Mouse (Mus musculus): ENCODE measurements around the gene Myof. TPM values are rescaled to one million over a fixed set of nuclear protein-coding genes. Genes with fewer than 3 reads are reported as not detected.

Gene Myof
- polyA plus RNA-seq, 1 experiment, result 8.1 TPM

DNA sequence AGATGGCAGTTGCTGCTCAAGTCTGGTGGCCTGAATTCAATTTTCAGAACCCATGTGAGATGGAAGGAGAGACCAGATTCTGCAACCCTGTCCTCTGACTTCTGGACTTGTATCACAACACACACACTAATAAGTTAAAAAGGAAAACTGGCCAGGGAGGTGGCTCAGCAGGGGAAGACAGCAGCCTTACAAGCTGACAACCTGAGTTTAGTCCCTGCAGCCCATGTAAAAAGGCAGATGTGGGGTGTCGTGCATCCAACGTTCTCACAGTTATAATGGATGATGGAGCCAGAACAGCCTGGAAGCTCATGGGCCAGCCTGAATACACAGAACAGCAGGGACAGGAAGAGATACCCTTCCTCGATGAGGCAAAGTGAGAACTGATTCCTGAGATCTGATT is 38.0 kb upstream of the Myof start:
- no peak overlapping the region for H3K4me3 ChIP-seq (ENCODE audit: control insufficient read depth, insufficient read depth, low read length)
- no peaks in the 10 kb centered on the region for H3K4me1 ChIP-seq (replicated peaks; ENCODE audit: control insufficient read depth, insufficient read depth, low read length)
- TF ChIP-seq POLR2A (IDR thresholded peaks at IDR 0.05; ENCODE audit: control insufficient read depth, extremely low read depth, insufficient read depth, low read length, poor library complexity) (no peak), CTCF (IDR thresholded peaks at IDR 0.05; ENCODE audit: borderline replicate concordance, control insufficient read depth, extremely low read depth, insufficient read depth, low read length, poor library complexity) (no peak)
- no peaks in the 10 kb centered on the region for H3K36me3 ChIP-seq (ENCODE audit: control insufficient read depth, insufficient read depth, low read length)
- 83% methylated on average over 3 of the region's 3 CpGs for WGBS
- H3K27me3 ChIP-seq (ENCODE audit: control insufficient read depth, insufficient read depth, low read length), result no peaks in the 10 kb centered on the region
- DNase-seq, result no peak
- no peak overlapping the region for H3K27ac ChIP-seq (ENCODE audit: control insufficient read depth, insufficient read depth, low read length)

DNA sequence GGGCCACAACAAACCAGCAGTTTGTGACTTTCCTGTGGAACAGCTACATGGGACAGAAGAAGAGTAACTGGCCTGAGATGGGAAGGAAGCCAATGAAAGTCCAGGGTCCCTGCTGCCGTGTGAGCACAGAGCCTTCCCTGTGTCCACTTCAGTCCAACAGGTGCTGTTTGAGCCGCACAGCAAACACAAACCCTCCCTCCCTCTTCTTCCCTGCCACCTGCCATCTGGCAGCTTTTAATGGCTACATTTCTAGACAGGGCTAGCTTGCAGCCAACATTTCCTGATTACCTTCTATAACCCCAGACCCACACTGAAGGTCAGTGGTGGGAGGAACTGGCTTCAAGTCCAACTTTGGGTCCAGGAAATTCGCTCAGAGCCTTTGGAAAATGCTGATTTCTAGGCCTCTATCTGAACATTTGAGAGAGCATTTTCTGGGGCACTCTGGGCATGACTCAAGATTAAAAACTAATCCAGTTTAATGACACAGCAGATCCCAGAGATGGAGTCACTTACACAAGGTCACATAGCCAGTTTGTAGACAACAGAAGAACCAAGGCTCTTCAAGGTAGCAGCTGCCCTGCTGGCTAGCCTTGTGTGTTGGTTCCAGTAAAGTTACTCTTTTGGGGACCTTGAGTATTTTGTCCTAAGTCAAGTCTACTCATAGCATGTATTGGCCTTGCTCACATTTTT is 34.6 kb upstream of the Myof start:
- Histone ChIP-seq H3K27ac (ENCODE audit: control insufficient read depth, insufficient read depth, low read length) (no peak overlapping the region), H3K36me3 (ENCODE audit: control insufficient read depth, insufficient read depth, low read length) (peaks cover 8% of the 10 kb centered on the region; the same call in 1 of the 2 replicates), H3K27me3 (ENCODE audit: control insufficient read depth, insufficient read depth, low read length) (no peaks in the 10 kb centered on the region), H3K4me1 (replicated peaks; ENCODE audit: control insufficient read depth, insufficient read depth, low read length) (no peaks in the 10 kb centered on the region), H3K4me3 (ENCODE audit: control insufficient read depth, insufficient read depth, low read length) (no peak overlapping the region)
- DNase-seq, result no peak
- 93% methylated on average over 3 of the region's 3 CpGs for WGBS
- TF ChIP-seq CTCF (IDR thresholded peaks at IDR 0.05; ENCODE audit: borderline replicate concordance, control insufficient read depth, extremely low read depth, insufficient read depth, low read length, poor library complexity) (no peak), POLR2A (IDR thresholded peaks at IDR 0.05; ENCODE audit: control insufficient read depth, extremely low read depth, insufficient read depth, low read length, poor library complexity) (no peak)

DNA sequence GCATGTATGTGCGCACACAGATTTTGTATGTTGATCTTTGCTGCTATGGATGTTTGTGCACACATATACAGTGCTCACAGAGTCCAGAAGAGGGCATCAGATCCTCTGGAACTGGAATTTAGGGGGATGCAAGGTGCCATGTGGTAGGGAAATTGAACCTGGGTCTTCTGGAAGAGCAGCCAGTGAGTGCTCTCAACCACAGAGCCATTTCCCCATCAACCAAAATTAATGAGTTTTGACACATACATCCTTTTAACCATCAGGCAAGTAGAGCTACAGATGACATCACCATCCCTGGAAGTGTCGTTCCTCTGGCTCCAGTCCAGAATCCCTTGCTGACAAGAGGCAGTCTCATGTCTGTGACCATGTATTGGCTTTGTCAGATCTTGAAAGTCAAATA is 32.9 kb upstream of the Myof start:
- Histone ChIP-seq H3K27ac (ENCODE audit: control insufficient read depth, insufficient read depth, low read length) (no peak overlapping the region), H3K4me1 (replicated peaks; ENCODE audit: control insufficient read depth, insufficient read depth, low read length) (no peaks in the 10 kb centered on the region), H3K36me3 (ENCODE audit: control insufficient read depth, insufficient read depth, low read length) (peaks cover 23% of the 10 kb centered on the region), H3K27me3 (ENCODE audit: control insufficient read depth, insufficient read depth, low read length) (no peaks in the 10 kb centered on the region), H3K4me3 (ENCODE audit: control insufficient read depth, insufficient read depth, low read length) (no peak overlapping the region)
- WGBS, result 91% methylated on average over 2 of the region's 2 CpGs
- no peak for DNase-seq
- TF ChIP-seq POLR2A (IDR thresholded peaks at IDR 0.05; ENCODE audit: control insufficient read depth, extremely low read depth, insufficient read depth, low read length, poor library complexity) (no peak), CTCF (IDR thresholded peaks at IDR 0.05; ENCODE audit: borderline replicate concordance, control insufficient read depth, extremely low read depth, insufficient read depth, low read length, poor library complexity) (no peak)

DNA sequence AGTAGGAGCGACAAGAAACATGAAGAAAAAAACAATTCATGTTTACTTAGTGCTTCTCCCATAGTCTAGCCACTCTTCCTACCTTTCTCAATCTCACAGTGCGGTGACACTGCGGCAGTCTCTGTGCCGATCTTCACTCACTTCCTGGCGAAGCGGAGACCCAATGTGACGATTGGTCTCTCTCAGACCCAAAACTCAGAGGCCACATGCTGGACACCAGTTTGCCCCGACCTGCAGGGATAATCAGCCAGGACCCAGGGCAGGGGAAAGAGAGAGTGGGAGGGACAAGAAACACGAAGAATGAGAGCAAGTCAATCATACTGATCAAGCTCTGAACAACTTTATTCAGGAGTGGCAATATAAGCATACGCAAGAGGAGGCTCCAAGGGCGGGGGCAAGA is 31.7 kb upstream of the Myof start:
- H3K4me3 ChIP-seq (ENCODE audit: control insufficient read depth, insufficient read depth, low read length), result no peak overlapping the region
- WGBS, result 94% methylated on average over 11 of the region's 11 CpGs
- TF ChIP-seq POLR2A (IDR thresholded peaks at IDR 0.05; ENCODE audit: control insufficient read depth, extremely low read depth, insufficient read depth, low read length, poor library complexity), result no peak
- TF ChIP-seq CTCF (IDR thresholded peaks at IDR 0.05; ENCODE audit: borderline replicate concordance, control insufficient read depth, extremely low read depth, insufficient read depth, low read length, poor library complexity), result no peak

DNA sequence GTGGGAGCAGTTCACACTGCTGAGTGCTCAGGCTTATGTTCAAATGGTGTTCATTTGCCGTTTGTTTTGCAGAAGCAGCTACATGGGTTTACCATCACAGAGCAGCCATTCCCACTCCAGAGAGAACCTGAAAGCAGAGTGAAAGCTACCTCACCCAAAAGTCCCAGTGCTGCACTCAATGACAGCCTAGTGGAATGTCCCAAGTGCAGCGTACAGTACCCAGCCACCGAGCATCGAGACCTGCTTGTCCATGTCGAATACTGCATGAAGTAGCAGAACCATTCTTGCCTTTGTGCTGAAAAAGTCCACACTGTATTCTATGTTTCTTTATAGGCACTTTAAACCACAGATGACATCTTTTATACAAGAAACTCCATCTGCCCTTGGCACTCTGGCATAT is 29.8 kb upstream of the Myof start:
- H3K36me3 ChIP-seq (ENCODE audit: control insufficient read depth, insufficient read depth, low read length), result peaks cover 42% of the 10 kb centered on the region
- no peak overlapping the region for H3K4me3 ChIP-seq (ENCODE audit: control insufficient read depth, insufficient read depth, low read length)
- no peak overlapping the region for H3K27ac ChIP-seq (ENCODE audit: control insufficient read depth, insufficient read depth, low read length)
- no peak for DNase-seq
- no peaks in the 10 kb centered on the region for H3K27me3 ChIP-seq (ENCODE audit: control insufficient read depth, insufficient read depth, low read length)
- TF ChIP-seq CTCF (IDR thresholded peaks at IDR 0.05; ENCODE audit: borderline replicate concordance, control insufficient read depth, extremely low read depth, insufficient read depth, low read length, poor library complexity) (no peak), POLR2A (IDR thresholded peaks at IDR 0.05; ENCODE audit: control insufficient read depth, extremely low read depth, insufficient read depth, low read length, poor library complexity) (no peak)
- H3K4me1 ChIP-seq (replicated peaks; ENCODE audit: control insufficient read depth, insufficient read depth, low read length), result no peaks in the 10 kb centered on the region
- 99% methylated on average over 5 of the region's 5 CpGs for WGBS

More for the DNA sequence above, 31.7 kb upstream of the Myof start:
- Histone ChIP-seq H3K36me3 (ENCODE audit: control insufficient read depth, insufficient read depth, low read length) (peaks cover 34% of the 10 kb centered on the region), H3K27ac (ENCODE audit: control insufficient read depth, insufficient read depth, low read length) (no peak overlapping the region), H3K4me1 (replicated peaks; ENCODE audit: control insufficient read depth, insufficient read depth, low read length) (no peaks in the 10 kb centered on the region), H3K27me3 (ENCODE audit: control insufficient read depth, insufficient read depth, low read length) (no peaks in the 10 kb centered on the region)
- no peak for DNase-seq

DNA sequence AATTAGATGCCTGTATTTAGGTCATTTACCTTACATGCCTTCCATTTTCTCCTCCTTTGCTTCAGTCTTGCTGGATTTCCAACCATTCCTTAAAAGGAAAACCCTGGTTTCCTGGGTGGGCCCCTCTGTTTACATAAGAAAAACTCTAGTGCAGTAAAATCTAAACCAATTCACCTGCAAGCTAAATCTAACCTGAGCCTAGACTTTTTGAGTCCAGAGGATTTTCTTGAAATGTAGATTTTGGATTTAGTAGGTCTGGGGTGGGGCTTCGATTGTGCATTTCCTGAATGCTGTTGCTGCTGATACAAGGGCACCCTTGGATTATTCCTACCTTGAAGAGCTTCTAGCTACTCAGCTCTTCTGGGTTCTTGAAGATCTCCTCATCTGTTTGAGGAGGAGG is 20.7 kb upstream of the Myof start:
- TF ChIP-seq POLR2A (IDR thresholded peaks at IDR 0.05; ENCODE audit: control insufficient read depth, extremely low read depth, insufficient read depth, low read length, poor library complexity), result no peak
- no peak for TF ChIP-seq CTCF (IDR thresholded peaks at IDR 0.05; ENCODE audit: borderline replicate concordance, control insufficient read depth, extremely low read depth, insufficient read depth, low read length, poor library complexity)
- 98% methylated on average over 1 of the region's 1 CpGs for whole genome bisulfite sequencing
- H3K4me3 ChIP-seq (ENCODE audit: control insufficient read depth, insufficient read depth, low read length), result no peak overlapping the region
- H3K36me3 ChIP-seq (ENCODE audit: control insufficient read depth, insufficient read depth, low read length), result peaks cover 15% of the 10 kb centered on the region; the same call in 1 of the 2 replicates
- no peak for DNase-seq
- H3K27me3 ChIP-seq (ENCODE audit: control insufficient read depth, insufficient read depth, low read length), result no peaks in the 10 kb centered on the region
- no peaks in the 10 kb centered on the region for H3K4me1 ChIP-seq (replicated peaks; ENCODE audit: control insufficient read depth, insufficient read depth, low read length)
- no peak overlapping the region for H3K27ac ChIP-seq (ENCODE audit: control insufficient read depth, insufficient read depth, low read length)
